Mouse (Mus musculus) liver, embryonic 16.5 days (tissue): ENCODE results near the gene Defa30. TPM values are rescaled to one million over a fixed set of nuclear protein-coding genes. Genes with fewer than 3 reads are reported as not detected.
"Not testable (repeated sequence)": the region's sequence is repeated elsewhere in the genome, so short reads cannot be mapped to it uniquely, and the experiment has no call there.

ENCODE experiments used
- ATAC-seq: fragments of 200-750 bp; cut with Nextera tagmentation; 2 replicates; pipeline ENCODE4 v1.8.0; 2017; ENCODE audit warnings: low read depth, mild to moderate bottlenecking, moderate number of reproducible peaks, moderate library complexity
- H3K27ac ChIP-seq: fragments of 300-500 bp; sonication (generic); 2 replicates; pipeline ENCODE4 v1.5.1; 2014; ENCODE audit warnings: mild to moderate bottlenecking, low read length
- H3K27me3 ChIP-seq: fragments of 300-500 bp; sonication (generic); 2 replicates; pipeline ENCODE4 v1.6.1; 2014; ENCODE audit warnings: low read depth, low read length, mixed read lengths; ENCODE audit not compliant: control insufficient read depth, insufficient read depth
- H3K36me3 ChIP-seq: fragments of 300-500 bp; sonication (generic); 2 replicates; pipeline ENCODE4 v1.6.1; 2014; ENCODE audit warnings: mild to moderate bottlenecking; ENCODE audit not compliant: control insufficient read depth, insufficient read depth
- H3K4me1 ChIP-seq: fragments of 300-500 bp; sonication (generic); 2 replicates; pipeline ENCODE4 v1.6.1; 2014; ENCODE audit warnings: low read depth, low read length, mixed read lengths; ENCODE audit not compliant: control insufficient read depth
- H3K4me2 ChIP-seq: fragments of 300-500 bp; sonication (generic); 2 replicates; pipeline ENCODE4 v1.6.1; 2014; ENCODE audit warnings: low read depth, low read length, mixed read lengths
- H3K4me3 ChIP-seq: fragments of 300-500 bp; sonication (generic); 2 replicates; pipeline ENCODE4 v1.5.1; 2014; ENCODE audit warnings: low read depth, mild to moderate bottlenecking, low read length
- H3K9ac ChIP-seq: fragments of 300-500 bp; sonication (generic); 2 replicates; pipeline ENCODE4 v1.6.1; 2014; ENCODE audit warnings: low read depth, low read length
- H3K9me3 ChIP-seq: fragments of 300-500 bp; sonication (generic); replicated peaks from 2 replicates; pipeline ENCODE4 v1.6.1; 2016; ENCODE audit warnings: low read length; ENCODE audit not compliant: control insufficient read depth
- WGBS: fragments of 180-500 bp; shearing (Covaris S2); extraction: QIAGEN DNeasy Blood & Tissue Kit; methylation state at CpG from one replicate; pipeline ENCODE4 v1.1.7; 2014; ENCODE audit not compliant: insufficient replicate concordance; 5-methylcytosine and 5-hydroxymethylcytosine counted together
- polyA plus RNA-seq: library from polyadenylated mRNA; unstranded; fragments of >200 nt; fragmentation: Nextera tagmentation; extraction: Ambion mirVana; gene quantifications from 2 replicates; pipeline ENCODE4 v1.2.1, GENCODE M21; 2015

The Defa30 gene
- polyA plus RNA-seq, result not detected in 2 replicates

DNA sequence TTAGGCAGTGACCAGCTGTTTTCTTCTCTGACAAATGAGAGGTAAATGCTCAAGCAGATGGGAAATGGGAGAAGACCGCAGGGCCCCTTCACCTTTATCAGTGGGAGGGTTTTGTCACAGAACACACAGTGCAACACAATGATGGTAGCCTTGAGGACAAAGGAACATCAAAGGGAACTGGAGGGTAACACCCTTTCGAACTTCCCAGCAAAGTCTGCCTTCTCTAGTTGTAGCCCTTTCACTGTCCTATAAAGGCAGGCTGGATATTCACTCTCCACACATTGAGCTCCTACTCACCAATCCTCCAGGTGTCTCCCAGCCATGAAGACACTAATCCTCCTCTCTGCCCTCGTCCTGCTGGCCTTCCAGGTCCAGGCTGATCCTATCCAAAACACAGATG is at the start of gene Defa30:
TSS of gene Defa30 (plus strand) at position 301 of the 400 bp plus-strand sequence.
- not testable (repeated sequence) for H3K9me3 ChIP-seq, H3K9ac ChIP-seq, H3K27ac ChIP-seq, H3K4me3 ChIP-seq, H3K4me1 ChIP-seq, H3K36me3 ChIP-seq, H3K4me2 ChIP-seq, ATAC-seq, H3K27me3 ChIP-seq
- 35% methylated on average over 3 of the region's 3 CpGs for WGBS

DNA sequence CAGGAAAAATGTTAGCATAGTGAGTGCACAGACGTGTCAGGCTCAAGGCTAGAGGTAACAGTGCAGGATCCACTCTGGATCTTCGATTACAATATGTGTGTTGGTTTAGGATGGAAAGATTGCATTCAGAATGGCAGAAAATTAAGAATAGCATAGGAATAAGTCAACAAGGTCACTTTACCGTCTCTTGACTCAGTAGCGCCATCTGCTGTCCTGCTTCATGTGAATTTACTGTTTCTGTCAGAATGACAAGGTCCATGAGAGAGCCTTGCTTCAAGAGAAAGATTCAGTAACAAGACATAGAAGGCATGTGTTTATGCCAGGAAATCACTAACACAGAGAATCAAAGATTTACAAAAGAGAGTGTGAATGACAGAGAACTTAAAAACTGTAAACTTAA is 41.3 kb upstream of the Defa30 start:
- Histone ChIP-seq H3K27me3 (no peaks in the 10 kb centered on the region), H3K9ac (no peak overlapping the region), H3K9me3 (no peaks in the 10 kb centered on the region), H3K4me3 (no peak overlapping the region), H3K27ac (no peak overlapping the region), H3K4me2 (no peak overlapping the region), H3K4me1 (no peaks in the 10 kb centered on the region), H3K36me3 (no peaks in the 10 kb centered on the region)
- WGBS, result 30% methylated on average over 4 of the region's 4 CpGs
- ATAC-seq, result no peak

GRCm38 (mm10) chr8:21095950-21096349 is 38.5 kb upstream of the Defa30 start, which contains the start of gene Gm14851:
TSS of gene Gm14851 (minus strand) at chr8:21096050.
- H3K4me3 ChIP-seq, H3K36me3 ChIP-seq, H3K27me3 ChIP-seq, H3K4me1 ChIP-seq, H3K9ac ChIP-seq, H3K27ac ChIP-seq, H3K4me2 ChIP-seq, ATAC-seq, H3K9me3 ChIP-seq: not testable (repeated sequence)
- WGBS, result no CpG with 5 or more reads among the region's 2 CpGs

DNA sequence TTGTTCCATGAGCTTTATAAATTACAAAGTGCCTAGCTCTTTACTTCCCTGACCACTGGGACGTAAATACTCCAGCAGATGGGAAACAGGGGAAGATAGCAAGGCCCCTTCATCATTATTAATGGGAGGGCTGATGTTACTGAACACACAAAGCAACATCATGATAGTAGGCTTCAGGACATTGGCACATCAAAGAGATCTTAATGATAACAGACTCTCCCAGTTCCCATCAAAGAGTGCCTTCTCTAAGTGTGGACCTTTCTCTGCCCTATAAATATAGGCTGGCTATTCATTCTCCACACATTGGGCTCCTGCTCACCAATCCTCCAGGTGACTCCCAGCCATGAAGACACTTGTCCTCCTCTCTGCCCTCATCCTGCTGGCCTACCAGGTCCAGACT is 27.5 kb downstream of the Defa30 start, which contains the start of gene Defa22:
TSS of gene Defa22 (plus strand) at position 301 of the 400 bp plus-strand sequence.
- H3K4me2 ChIP-seq, H3K36me3 ChIP-seq, H3K27me3 ChIP-seq, ATAC-seq, H3K4me3 ChIP-seq, H3K9ac ChIP-seq, H3K27ac ChIP-seq, H3K9me3 ChIP-seq, H3K4me1 ChIP-seq: not testable (repeated sequence)
- WGBS, result no CpG with 5 or more reads among the region's 1 CpGs

Other genes with a start within 250 kb of the Defa30 start
- not detected in 2 replicates for gene Defb33, start 242.0 kb upstream of the Defa30 start, polyA plus RNA-seq
- not detected in 2 replicates for gene Gm15056, start 232.0 kb upstream of the Defa30 start, polyA plus RNA-seq
- not detected in 2 replicates for gene Gm6040, start 212.6 kb upstream of the Defa30 start, polyA plus RNA-seq
- not detected in 2 replicates for gene AY761185, start 189.9 kb upstream of the Defa30 start, polyA plus RNA-seq
- not detected in 2 replicates for gene Defa21, start 109.1 kb upstream of the Defa30 start, polyA plus RNA-seq
- not detected in 2 replicates for gene Defa23, start 79.6 kb upstream of the Defa30 start, polyA plus RNA-seq
- not detected in 2 replicates for gene Defa35, start 69.6 kb upstream of the Defa30 start, polyA plus RNA-seq
- gene Defa25, start 50.2 kb upstream of the Defa30 start, polyA plus RNA-seq, result not detected in 2 replicates
- not detected in 2 replicates for gene Gm14851, start 38.6 kb upstream of the Defa30 start, polyA plus RNA-seq
- gene Defa22, start 27.6 kb downstream of the Defa30 start, polyA plus RNA-seq, result not detected in 2 replicates
- gene Defa31, start 57.0 kb downstream of the Defa30 start, polyA plus RNA-seq, result not detected in 2 replicates
- gene Gm15293, start 66.9 kb downstream of the Defa30 start, polyA plus RNA-seq, result not detected in 2 replicates
- gene Gm15292, start 115.1 kb downstream of the Defa30 start, polyA plus RNA-seq, result not detected in 2 replicates
- gene Defa27, start 180.9 kb downstream of the Defa30 start, polyA plus RNA-seq, result not detected in 2 replicates
- not detected in 2 replicates for gene Defa29, start 192.4 kb downstream of the Defa30 start, polyA plus RNA-seq
- gene Defa2, start 243.9 kb downstream of the Defa30 start, polyA plus RNA-seq, result not detected in 2 replicates